Mouse (Mus musculus): ENCODE measurements around the gene Hnrnpm.
"Not testable (repeated sequence)": the region's sequence is repeated elsewhere in the genome, so short reads cannot be mapped to it uniquely, and the experiment has no call there.

Gene Hnrnpm

DNA sequence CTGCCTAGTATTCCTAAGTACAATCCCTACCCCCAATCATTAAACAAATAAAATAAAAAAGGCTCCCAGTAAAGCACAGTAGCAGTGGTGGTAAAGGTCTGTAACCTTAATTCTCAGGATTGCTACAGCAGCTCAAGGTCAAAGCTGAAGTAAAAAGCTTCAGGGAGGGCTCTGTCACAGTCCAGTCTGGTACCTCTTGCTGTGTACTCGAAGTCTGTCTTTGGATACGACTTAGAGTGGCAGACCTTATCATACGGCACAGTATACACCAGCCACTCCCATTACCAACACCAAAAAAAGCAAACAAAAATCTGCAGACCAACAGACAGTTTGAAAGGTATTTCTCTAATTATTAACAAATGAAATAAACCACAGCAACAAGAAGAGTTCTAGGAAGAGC is 19.8 kb downstream of the Hnrnpm start:
- no peak for DNase-seq

DNA sequence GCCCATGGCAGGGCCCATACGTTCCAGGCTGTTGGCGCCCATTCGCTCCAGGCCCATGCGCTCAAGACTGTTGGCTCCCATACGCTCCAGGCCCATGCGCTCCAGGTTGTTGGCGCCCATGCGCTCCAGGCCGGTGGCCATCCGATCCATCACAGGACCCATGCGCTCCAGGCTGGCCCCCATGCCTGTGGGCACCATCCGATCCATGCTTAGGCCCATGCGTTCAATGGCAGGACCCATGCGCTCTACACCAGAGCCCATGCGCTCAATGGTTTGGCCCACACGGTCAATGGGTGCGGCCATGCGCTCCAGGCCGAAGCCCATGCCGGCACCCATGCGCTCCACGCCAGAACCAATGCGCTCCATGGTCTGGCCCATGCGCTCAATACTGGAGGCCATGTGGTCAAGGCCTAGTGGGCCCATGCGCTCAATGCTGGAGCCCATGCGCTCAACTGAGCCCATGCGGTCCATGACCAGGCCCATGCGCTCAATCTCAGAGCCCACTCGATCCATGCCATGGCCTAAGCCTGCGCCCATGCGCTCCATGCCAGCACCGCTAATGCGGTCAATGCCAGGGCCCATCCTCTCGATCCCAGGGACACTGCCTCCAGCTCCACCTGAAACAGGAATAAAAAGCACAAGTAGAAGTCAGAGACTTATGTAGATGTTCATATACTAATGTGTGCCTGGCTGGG is 36.7 kb downstream of the Hnrnpm start:
- DNase-seq: no peak

DNA sequence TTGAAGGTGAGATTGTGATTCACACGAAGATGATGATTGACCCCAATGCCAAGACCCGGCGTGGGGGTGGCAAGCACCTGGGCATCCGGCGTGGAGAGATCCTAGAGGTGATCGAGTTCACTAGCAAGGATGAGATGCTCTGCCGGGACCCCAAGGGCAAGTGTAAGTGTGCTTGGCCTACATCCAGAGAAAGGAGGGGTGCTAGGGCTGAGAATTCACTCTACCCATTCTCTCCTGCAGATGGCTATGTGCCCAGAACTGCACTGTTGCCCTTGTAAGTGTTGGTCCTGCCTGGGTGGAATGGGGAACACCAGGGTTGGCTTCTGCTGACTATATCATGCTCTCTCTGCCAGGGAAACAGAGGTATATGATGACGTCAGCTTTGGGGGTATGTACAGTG is 41.6 kb downstream of the Hnrnpm start:
- no peak for DNase-seq

DNA sequence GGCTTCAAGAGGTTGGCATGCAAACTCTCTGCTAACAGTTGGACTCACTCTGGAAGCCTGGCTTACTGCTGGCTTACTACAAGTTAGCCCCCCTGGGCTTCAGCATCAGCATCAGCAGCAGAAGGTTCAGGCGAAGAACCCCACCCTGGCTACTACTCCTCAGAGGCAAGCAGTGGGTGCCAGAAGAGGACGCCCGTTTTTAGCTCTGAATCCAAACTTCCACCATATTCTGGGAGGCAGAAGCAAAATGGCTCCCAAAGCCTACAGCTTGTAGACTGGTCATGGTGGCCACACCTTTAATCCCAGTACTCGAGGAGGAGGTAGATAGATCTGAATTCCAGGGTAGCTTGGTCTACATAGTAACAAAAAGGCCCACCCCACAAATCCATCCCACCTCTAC is 42.6 kb downstream of the Hnrnpm start:
- DNase-seq: no peak

DNA sequence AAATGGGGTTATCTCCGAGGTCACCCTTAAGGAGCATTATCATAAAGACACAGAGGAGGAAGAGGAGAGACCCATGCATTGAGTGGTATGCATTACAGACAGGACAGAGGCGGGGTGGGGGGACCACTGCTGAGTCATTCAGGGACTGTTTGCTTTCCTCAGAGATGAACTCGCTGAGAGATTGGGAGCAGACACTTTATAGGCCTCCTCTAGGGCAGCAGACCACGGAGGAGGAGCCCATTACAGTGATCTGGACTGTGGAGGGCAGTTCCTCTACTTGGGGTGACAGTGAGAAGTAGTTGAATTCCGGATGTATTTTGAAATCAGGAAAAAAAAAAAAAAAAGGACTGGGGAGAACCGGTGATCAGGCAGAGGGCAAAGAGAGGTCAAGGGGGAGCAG is 46.9 kb downstream of the Hnrnpm start:
- DNase-seq: no peak

DNA sequence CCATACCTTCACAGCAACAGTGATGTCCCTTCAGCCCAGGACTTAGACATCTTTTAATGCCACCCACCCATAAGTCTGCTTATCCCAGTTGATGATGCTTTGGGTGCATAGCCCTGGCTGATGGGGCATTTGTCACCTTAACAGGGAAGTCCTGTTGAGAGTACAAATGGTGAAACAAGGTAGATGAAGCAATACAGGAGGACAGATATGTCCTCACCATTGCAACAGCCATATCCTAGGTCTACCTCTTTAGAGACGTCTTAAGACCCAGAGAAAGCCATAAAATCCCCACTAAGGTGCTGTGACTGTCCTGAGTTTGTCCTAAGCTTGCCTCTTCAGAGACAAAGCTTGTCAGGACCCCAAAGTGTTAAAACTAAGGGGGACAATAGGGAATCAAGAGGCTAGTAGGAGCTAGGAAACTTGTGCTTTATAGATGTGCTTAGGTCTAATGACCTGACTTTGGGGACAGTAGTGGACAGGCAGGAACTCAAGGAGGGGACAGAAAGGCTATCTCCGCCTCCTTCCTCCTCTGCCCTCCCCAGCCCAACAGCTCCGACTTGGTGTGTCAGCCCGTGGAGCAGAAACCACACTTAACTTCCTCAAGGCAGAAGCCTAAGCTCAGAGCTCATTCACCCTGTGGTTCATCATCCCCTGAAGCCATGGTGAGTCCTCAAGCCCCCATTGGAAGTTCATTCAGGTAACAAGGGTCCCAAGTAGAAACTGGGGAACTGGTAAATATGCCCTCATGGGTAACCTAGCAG is 49.0 kb downstream of the Hnrnpm start, which contains the start of gene Pram1:
Pram1 (plus strand) TSS at position 541 of the 761 bp plus-strand sequence.
- DNase-seq: no peak

DNA sequence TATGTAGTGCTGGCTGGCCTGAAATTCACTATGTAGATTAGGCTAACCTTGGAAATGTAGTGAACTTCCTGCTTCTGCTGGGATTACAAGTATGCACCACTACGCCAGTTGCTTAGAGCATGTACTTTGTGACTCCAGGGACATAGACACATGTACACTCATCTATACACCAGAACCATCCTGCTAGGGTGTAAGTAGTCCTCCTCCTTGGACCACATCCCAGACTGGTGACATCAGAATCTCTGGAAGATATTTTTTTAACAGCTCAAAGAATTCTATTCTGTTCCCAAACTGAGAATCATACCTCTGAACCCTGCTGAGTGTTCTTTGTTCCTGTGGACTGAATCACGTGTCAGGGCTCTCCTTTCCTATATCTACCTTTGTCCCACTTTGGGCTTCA is 49.6 kb downstream of the Hnrnpm start:
- DNase-seq: no peak

DNA sequence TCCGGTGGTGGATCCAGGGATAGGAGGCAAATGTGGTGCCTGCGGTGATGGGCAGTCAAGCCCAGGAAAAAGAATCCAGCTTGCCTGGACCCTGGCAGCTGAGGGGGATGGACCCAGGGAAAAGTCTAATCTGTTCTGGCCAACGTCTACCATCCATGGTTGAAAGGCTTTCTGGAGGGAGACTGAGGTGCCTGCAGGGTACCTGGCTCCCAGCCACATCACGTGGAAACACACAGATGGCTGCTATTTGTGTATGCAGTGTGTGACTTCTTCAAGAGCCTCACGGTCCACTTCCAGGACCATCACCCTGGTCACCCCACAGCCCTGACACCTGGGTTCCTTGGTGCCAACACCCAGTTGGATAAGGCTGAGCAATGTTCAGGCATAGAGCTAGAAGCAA is 54.9 kb downstream of the Hnrnpm start:
- DNase-seq: no peak

DNA sequence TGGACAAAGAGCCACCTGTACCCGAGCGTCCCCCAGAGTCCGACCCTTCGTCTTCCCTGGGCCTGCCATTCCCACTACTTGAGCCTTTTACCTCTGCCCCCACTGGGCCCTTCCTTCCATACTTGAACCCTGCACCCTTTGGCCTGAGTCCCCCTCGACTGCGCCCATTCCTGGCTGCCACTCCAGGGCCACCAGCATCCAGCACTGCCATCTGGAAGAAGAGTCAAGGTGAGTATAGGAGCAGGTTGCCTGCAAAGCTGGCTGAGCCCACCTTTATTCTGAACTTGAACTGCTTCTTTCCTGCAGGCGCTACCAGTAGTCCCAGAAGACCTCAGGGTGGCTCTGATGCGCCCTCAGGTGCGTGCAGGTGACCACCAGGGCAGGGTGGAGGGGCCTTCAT is 55.4 kb downstream of the Hnrnpm start:
- no peak for DNase-seq

DNA sequence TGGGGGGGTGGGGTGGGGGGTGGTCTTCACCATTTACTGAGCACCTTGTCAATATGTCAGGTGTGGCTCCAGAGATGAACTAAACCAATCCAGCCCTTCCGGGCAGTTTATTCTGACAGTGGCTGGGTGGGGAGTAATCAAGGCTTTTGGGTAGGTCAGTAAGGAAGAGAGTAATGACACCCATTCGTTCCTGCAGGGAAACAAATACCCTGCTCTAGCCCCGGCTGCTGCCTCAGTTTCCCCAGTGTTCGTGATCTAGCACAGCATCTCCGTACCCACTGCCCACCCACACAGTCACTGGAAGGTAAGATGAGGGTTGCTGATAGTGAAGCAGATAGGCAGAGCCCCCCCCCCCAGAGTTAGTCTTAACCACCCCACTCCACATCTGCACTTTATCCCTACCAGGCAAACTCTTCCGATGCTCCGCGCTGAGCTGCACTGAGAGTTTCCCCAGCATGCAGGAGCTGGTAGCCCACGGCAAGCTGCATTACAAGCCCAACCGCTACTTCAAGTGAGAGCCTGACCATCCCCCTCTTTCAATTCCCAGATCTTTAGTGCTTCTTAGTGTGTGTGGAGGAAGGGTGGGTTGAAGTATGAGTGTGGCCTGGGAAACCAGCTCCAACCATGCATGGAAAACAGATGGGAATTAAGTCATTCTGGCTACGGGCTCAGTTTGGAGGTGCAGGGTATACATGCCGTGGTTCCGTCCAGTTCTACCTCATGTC is 56.3 kb downstream of the Hnrnpm start:
- DNase-seq: no peak

DNA sequence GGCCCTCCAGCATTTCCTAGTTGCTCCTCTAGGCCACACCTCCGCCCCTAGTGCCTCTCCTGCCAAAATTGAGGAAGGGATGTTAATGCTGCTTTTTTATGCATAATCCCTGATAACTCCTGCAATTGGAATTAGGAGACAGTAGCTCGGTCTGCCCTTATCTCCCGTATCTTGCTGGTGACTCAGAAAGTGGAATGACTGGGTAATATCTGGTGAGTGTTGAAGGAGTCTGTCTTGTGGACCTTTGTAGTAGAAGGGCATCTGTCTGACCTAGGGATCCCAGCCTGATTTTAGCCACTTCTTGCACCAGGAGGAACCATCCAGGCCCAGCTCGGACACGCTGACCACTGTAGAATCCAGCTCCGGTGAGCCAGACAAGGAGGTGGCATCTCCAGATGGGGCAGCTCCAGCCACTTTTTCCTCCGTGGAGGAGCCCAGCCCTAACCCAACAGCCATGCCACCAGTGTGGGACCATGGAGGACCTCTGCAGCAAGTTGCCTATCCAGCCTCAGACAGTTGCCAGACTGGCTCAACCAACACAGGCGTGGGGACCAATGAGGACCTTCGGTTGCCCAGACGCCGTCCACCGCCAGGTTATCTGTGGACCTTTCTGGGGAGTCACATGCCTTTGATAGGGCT is 57.1 kb downstream of the Hnrnpm start:
- peak; percentile 24 for DNase-seq

DNA sequence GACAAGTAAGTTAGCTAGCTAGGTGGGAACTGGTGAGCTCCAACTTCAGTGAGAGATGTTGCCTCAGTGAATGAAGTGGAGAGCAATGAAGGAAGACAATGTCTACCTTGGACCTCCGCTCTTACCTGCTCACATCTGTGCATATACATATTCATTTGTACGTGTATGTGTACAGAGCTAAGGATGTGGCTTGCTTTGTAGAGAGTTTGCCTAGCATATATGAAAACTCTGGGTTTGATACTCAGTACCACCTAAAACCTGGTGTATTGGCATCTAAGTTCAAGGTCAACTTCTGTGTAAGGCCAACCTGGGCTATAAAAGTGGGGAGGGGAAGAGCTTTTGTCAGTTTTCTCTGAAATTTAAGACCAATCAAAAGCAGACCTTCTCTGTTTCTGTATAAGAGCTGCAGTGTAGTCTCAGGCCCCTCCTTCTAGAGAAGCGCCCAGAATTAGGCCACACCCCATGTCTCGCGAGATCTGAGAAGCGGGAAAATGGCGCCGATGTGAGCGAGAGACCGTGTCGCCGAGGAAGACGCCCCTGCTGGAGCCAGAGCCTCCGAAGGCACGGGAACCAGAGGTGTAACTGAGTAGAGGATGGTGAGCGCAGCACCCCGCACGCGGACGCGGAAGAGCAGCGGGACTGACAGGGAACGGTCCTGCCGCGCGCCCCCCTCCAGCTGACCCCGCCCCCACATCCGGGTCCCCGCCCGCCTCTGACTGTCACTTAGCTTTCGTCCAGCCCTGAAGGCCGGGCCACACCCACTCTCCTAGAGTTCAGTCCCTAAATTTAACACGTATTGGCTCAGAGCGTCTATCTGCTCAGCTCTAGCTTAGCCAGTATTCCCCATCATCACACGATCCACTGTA is 57.8 kb downstream of the Hnrnpm start, which contains the start of gene Zfp414:
Zfp414 (plus strand) TSS at position 470 of the 866 bp plus-strand sequence.
- peak; percentile 92 for DNase-seq

DNA sequence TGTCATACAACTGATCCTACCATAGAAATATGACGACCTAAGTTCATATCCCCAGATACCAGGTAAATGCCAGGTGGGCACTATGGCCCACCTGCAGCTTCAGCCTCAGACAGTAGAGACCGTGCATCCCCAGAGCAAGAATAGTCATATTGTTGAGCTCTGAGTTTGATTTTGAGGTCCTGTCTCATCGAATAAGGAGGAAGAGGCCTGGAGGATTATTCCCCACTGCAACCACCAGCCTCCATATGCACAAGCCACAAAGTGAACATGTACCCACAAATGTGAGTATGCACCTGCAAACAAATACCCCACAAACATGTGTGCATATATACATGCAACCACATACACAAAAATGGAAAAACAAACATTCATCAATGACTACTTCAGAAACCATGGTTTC is 59.4 kb downstream of the Hnrnpm start:
- no peak for DNase-seq

DNA sequence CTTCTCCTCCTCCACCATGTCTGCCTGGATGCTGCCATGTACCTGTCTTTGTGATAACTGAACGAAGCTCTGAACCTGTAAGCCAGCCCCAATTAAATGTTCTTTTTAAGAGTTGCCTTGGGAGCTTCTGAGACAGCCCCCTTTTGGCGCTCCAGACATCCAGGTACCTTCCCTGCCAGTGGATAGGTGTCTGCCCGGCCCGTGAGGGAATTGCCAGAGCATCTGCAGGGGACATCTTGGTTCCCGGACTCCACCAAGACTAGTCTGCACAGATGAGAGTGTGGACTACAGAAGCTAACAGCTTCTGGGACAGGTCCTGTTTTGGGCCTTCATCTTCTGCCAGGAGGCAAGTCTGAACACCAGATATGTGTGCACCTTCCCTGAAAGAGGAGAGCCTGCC is 72.9 kb downstream of the Hnrnpm start:
- DNase-seq: not testable (repeated sequence)

DNA sequence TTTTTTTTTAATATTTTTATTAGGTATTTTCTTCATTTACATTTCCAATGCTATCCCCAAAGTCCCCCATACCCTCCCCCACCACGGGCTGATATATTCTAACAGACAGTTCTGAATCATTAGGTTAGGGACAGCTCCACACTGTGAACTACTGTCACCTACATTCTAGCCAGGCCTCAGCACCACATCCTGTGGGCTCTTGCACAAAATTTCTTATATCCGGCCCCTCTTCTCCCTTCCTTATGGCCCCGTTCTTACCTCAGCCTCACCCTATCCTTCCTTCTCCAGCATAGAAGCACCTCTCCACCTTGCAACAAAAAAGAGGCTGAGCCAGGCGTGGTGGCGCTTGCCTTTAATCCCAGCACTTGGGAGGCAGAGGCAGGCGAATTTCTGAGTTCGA is 76.1 kb downstream of the Hnrnpm start:
- DNase-seq: no peak

DNA sequence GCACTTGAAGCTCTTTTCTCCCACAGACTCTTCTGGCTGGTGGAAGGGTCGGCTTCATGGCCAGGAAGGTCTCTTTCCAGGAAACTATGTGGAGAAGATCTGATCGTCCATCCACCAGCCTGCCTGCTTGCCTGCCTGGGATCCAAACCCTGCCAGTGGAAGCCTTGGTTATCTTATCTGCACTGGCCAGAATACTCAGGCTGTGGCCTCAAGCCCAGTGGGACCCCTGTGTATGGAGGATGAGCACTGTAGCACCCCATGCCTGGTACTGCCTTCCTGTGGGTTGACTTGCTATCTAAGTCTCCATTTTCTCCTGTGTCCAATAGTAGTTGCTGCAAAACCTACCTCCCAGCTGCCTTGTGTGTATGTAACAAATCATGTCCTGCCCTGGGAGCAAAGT is 79.4 kb downstream of the Hnrnpm start:
- no peak for DNase-seq

DNA sequence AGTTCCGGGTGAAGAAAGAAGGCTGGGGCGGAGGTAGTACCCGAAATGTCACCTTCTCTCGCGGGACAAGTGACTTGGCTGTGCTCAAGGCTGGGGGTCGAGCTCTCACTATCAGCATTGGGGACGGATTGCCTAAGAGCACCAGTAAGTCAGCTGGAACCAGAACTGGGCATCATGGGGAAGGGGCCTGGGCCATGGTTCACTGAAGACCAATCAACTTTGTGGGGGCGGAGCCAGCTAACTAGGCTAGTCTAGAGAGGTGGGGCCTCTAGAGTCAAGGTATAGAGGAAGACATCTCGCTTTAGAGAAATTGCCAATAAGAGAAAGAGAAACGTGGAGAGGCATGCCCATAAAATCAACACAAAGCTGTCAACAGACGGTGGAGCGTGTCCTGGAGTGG is 84.7 kb downstream of the Hnrnpm start:
- DNase-seq: no peak

DNA sequence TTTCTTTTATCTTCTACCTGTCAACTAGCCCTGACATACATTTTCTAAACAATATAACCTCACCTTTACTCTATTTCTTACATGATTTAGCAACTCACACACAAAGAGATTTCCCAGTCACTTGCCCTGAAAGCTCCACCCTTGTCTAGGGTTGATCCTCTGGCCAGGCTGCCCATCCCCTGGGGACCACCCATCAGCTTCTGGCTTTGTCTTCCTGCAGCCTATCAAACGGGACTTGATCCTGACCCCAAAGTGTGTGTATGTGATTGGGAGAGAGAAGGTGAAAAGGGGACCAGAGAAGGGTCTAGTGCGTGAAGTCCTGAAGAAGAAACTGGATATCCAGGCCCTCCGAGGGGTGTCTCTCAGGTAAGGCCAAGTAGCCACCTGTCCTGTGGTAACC is 85.8 kb downstream of the Hnrnpm start:
- no peak for DNase-seq

DNA sequence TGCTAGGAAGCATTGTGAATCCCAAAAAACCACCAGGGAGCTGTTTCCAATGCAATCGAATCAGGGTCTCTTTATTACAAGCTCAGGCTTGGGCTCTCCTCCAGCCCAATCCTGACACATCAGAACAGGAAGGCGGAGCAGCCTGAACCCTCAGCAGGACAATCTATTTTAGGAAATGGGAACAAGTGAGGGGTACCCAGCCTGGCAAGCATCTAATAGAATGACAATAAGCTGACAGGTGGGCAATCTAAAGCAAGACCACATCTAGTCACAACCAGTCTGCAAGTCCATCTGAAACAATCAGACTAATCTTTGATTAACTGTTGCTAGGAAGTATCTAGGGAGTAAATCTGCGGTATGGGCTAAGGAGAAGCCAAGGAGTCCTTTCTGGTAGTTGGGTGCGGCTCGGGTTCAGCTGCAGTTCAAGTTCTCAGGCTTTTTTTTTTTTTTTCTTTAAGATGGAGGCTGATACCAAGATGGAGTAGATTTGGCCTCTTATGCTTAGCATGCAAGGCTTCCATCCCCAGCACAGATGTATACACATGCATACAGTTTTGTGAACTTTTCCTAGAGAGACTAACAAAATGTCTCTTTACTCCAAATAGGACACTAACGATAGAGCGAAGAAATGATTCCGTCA is 86.7 kb downstream of the Hnrnpm start:
- DNase-seq: no peak

DNA sequence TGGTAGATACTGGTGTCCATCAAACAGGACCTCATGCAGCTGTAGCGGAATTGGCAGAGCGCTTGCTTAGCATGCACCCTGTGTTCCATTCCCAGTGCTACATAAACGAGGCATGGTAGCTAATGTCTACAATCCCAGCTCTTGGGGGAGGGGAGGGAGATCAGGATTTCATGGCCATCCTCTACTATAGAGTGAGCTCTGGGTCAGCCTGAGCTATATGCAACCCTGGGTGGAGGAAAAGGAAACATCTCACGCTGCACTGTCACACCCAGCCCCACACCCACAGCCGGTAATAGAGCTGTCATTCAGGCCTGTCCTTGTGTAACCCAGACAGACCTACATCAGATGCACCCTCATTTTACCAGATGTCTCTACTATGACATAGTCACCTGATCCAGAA is 88.2 kb downstream of the Hnrnpm start:
- DNase-seq: no peak

DNA sequence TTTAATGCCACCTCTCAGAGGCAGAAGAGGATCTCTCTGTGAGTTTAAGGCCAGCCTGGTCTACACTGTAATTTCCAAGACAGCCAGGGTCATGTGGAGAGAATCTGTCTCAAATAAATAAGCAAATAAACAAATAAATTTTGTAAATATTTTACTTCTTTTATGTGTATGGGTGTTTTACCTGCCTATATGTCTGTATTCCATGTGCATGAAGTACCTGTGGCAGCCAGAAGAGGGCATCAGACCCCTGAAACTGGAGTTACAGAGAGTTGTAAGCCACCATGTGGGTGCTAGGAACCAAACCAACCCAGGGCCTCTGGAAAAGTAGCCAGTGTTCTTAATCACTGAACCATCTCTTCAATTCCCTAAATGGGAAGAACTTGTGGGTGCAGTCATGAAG is 89.4 kb downstream of the Hnrnpm start:
- no peak for DNase-seq

Measured in thymus, postnatal 14 days (tissue).